Mouse (Mus musculus): Measurements from ENCODE around the gene Xylt1.

DNA sequence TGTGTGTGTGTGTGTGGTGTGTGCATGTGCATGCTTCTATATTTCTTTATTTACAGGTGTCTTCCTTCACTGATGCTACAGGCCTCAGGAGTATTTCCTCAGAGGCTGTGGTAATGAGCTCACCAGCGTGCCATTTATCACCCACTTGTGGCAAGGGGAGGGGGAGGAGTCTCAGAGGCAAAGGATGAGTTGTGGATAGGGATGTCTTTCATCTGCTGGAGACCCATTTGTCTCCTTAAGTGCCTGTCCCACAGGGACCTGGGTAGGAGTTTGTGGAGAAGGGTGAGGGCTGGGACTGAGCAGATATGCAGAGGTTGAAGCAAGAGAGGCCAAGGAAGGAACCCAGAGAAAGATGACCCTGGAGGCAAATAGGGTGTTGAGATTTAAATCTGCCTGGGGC is 160.3 kb downstream of the Xylt1 start:
- TF ChIP-seq CTCF (IDR thresholded peaks at IDR 0.05; ENCODE audit: low read depth, low read length), result no peak
- no peak for TF ChIP-seq POLR2A (IDR thresholded peaks at IDR 0.05; ENCODE audit: borderline replicate concordance, low read depth, low read length)

Data from bone marrow macrophage, adult 2 months (primary cell).